Mouse (Mus musculus) C2C12 (cell line): ENCODE results near the gene Phactr1. TPM values are rescaled to one million over a fixed set of nuclear protein-coding genes. Genes with fewer than 3 reads are reported as not detected.

Source experiments
- H3K27me3 ChIP-seq: one replicate; pipeline ENCODE4 v1.6.1; 2011; ENCODE audit not compliant: control insufficient read depth, insufficient read depth, insufficient read length
- H3K36me3 ChIP-seq: one replicate; pipeline ENCODE4 v1.6.1; 2011; ENCODE audit not compliant: control insufficient read depth, insufficient read depth
- H3K4me3 ChIP-seq: one replicate; pipeline ENCODE4 v1.5.1; 2011; ENCODE audit warnings: mild to moderate bottlenecking, control low read depth; ENCODE audit not compliant: poor library complexity, insufficient read depth, severe bottlenecking
- H3K79me2 ChIP-seq: one replicate; pipeline ENCODE4 v1.6.1; 2011; ENCODE audit not compliant: control insufficient read depth, insufficient read depth
- H3K79me3 ChIP-seq: one replicate; pipeline ENCODE4 v1.6.1; 2011; ENCODE audit warnings: low read depth, control low read depth
- H3ac ChIP-seq: one replicate; pipeline ENCODE3; 2011; ENCODE audit warnings: low read depth; ENCODE audit not compliant: control insufficient read depth, insufficient read length
- CEBPB ChIP-seq: IDR thresholded peaks from one replicate; pipeline ENCODE4 v1.6.1; 2011; ENCODE audit warnings: low read depth, mild to moderate bottlenecking, control low read depth, moderate library complexity
- CTCF ChIP-seq: IDR thresholded peaks from one replicate; pipeline ENCODE4 v1.5.1; 2011; ENCODE audit not compliant: control insufficient read depth, insufficient read depth, insufficient read length
- FOSL1 ChIP-seq: IDR thresholded peaks from one replicate; pipeline ENCODE4 v1.8.0; 2011; ENCODE audit warnings: mild to moderate bottlenecking, low read length; ENCODE audit not compliant: poor library complexity, insufficient read depth, severe bottlenecking
- MAX ChIP-seq: IDR thresholded peaks from one replicate; pipeline ENCODE4 v1.6.1; 2011; ENCODE audit warnings: mild to moderate bottlenecking, control low read depth
- MYOD1 ChIP-seq: IDR thresholded peaks from one replicate; pipeline ENCODE4 v1.6.1; 2011; ENCODE audit warnings: low read depth; ENCODE audit not compliant: control insufficient read depth, insufficient read length
- MYOG ChIP-seq: IDR thresholded peaks from one replicate; pipeline ENCODE4 v1.6.1; 2011; ENCODE audit not compliant: control insufficient read depth, insufficient read length; ENCODE audit errors: extremely low read depth
- USF1 ChIP-seq: IDR thresholded peaks from one replicate; pipeline ENCODE4 v1.6.1; 2011; ENCODE audit warnings: low read depth, mild to moderate bottlenecking, control low read depth, moderate library complexity
- polyA plus RNA-seq: library from polyadenylated mRNA; unstranded; fragments of >200 nt; fragmentation: generic; extraction: Trizol; gene quantifications from one replicate; pipeline ENCODE4 v1.2.1, GENCODE M21; 2012; ENCODE audit warnings: missing spikeins

Gene Phactr1
- polyA plus RNA-seq, 1 experiment = 0.05 TPM

- no peaks in the 10 kb centered on the region for H3K27me3 ChIP-seq
- H3K79me2 ChIP-seq = no peaks in the 10 kb centered on the region
- no peak overlapping the region for H3K4me3 ChIP-seq
- H3ac ChIP-seq = no peak overlapping the region
- no peaks in the 10 kb centered on the region for H3K36me3 ChIP-seq
- H3K79me3 ChIP-seq = no peaks in the 10 kb centered on the region
- no peak for TF ChIP-seq USF1
- TF ChIP-seq MAX = no peak
- TF ChIP-seq CEBPB = no peak
- no peak for TF ChIP-seq FOSL1
- TF ChIP-seq MYOD1 = no peak
- TF ChIP-seq MYOG = no peak
- TF ChIP-seq CTCF = no peak
Observed at GRCm38 (mm10) chr13:42719401-42719800, 39.0 kb downstream of the Phactr1 start.

DNA sequence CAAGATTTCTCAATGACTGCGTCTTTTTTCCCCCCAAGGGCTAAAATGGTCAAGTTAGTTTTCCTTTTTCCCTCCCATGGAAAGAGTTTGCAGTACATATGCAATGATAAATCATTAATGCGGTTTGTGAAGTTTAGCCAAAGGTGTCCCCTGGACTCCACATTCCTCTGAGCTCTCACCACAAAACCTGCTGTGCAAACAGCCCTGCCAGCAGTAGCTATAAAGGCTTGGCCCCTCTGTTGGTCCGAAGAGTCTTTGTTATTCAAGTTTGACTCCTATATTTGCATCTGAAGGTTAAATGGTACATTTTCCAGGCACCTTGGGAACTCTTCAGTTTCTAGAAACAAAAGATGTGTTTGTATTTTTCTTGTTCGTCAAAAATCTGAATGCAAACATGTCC, 39.7 kb downstream of the Phactr1 start:
- H3K27me3 ChIP-seq = no peaks in the 10 kb centered on the region
- H3K79me2 ChIP-seq = no peaks in the 10 kb centered on the region
- no peak overlapping the region for H3ac ChIP-seq
- H3K36me3 ChIP-seq = no peaks in the 10 kb centered on the region
- TF ChIP-seq MAX = no peak
- no peak for TF ChIP-seq CEBPB
- TF ChIP-seq MYOD1 = no peak
- no peak for TF ChIP-seq MYOG
- no peak for TF ChIP-seq CTCF
- no peak for TF ChIP-seq FOSL1
- TF ChIP-seq USF1 = no peak
- H3K79me3 ChIP-seq = no peaks in the 10 kb centered on the region
- H3K4me3 ChIP-seq = no peak overlapping the region

DNA sequence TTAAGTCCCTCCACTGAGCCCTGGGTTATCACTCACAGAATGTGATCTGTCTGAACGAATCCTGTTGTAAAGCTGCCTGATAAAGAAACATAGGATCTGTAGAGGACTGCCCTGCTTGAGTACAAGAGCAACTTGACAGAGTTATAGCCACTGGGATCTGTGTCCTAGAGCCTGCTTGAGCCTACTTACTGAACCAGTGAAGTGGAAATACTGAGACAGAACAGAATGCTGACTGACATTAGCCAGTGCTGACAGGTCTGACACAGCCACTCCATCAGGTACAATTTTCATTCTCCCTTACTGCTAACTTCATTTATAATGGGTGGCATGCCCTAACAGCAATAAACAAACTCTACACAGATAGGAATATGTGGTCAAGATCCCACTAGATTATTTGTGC, 40.2 kb downstream of the Phactr1 start:
- TF ChIP-seq MYOG (no peak), USF1 (no peak), MAX (no peak), MYOD1 (no peak), CEBPB (no peak), FOSL1 (no peak), CTCF (no peak)
- Histone ChIP-seq H3ac (no peak overlapping the region), H3K4me3 (no peak overlapping the region), H3K36me3 (no peaks in the 10 kb centered on the region), H3K79me2 (no peaks in the 10 kb centered on the region), H3K27me3 (no peaks in the 10 kb centered on the region), H3K79me3 (no peaks in the 10 kb centered on the region)

GRCm38 (mm10) chr13:42724011-42724410, 43.6 kb downstream of the Phactr1 start:
- no peaks in the 10 kb centered on the region for H3K79me3 ChIP-seq
- H3K79me2 ChIP-seq = no peaks in the 10 kb centered on the region
- H3K36me3 ChIP-seq = no peaks in the 10 kb centered on the region
- no peaks in the 10 kb centered on the region for H3K27me3 ChIP-seq
- no peak overlapping the region for H3K4me3 ChIP-seq
- no peak overlapping the region for H3ac ChIP-seq
- no peak for TF ChIP-seq MYOG
- no peak for TF ChIP-seq MYOD1
- TF ChIP-seq MAX = no peak
- TF ChIP-seq FOSL1 = no peak
- TF ChIP-seq CEBPB = no peak
- no peak for TF ChIP-seq USF1
- TF ChIP-seq CTCF = no peak

DNA sequence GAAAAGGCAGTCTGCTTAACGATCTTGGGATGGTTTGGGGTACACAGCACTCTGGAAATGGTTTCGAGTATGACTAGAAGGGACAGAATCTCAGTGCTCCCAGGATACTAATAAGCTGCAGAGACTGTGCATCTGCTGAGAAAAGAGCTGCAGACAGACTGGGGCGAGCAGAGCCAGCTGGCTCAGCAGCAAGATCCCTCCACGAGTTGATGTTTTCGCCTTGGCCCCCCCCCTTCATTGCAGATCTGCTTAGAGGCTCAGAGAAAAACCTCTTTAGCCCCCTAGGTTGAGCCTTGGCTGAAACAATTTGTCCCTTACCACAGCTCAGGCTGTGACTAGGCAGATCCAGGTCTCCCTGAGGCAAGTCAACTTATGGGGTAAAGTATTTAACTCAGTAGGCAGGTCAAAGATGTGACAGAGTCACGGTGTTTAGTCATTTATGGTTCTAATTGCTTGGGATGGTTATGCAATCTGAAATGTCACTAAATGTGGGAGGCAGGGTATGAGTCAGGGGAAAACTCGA, 45.3 kb downstream of the Phactr1 start:
- H3ac ChIP-seq = no peak overlapping the region
- no peak overlapping the region for H3K4me3 ChIP-seq
- no peaks in the 10 kb centered on the region for H3K79me2 ChIP-seq
- TF ChIP-seq MYOD1 = no peak
- no peak for TF ChIP-seq CTCF
- TF ChIP-seq MAX = no peak
- TF ChIP-seq MYOG = no peak
- no peak for TF ChIP-seq FOSL1
- no peak for TF ChIP-seq CEBPB
- TF ChIP-seq USF1 = no peak
- H3K79me3 ChIP-seq = no peaks in the 10 kb centered on the region
- H3K27me3 ChIP-seq = no peaks in the 10 kb centered on the region
- H3K36me3 ChIP-seq = no peaks in the 10 kb centered on the region

DNA sequence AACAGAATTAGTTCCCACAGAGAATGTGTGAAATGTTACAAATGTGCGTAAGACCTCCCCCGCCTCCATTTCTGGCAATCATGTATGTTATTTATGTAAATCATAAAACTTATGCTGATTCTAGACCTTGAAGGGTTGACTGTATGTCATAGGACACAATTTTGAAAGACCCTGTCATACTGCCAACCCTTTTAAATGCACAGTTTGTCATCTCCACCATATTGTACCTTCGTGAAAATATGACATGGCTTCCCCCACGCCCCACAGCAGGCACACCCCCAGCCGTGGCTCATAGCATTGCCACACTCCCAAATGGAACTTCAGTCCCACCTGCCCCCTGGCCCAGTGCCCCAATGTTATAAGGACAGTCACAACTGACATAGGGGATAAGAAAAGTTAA, 57.1 kb downstream of the Phactr1 start:
- Histone ChIP-seq H3ac (no peak overlapping the region), H3K4me3 (no peak overlapping the region), H3K36me3 (no peaks in the 10 kb centered on the region), H3K79me3 (no peaks in the 10 kb centered on the region), H3K79me2 (no peaks in the 10 kb centered on the region), H3K27me3 (no peaks in the 10 kb centered on the region)
- no peak for TF ChIP-seq MYOD1
- no peak for TF ChIP-seq FOSL1
- TF ChIP-seq USF1 = no peak
- no peak for TF ChIP-seq MYOG
- TF ChIP-seq CEBPB = no peak
- TF ChIP-seq MAX = no peak
- no peak for TF ChIP-seq CTCF
